Comparison of ENCODE assay signal across 7 mouse cellular contexts in genomic region chr15:77956404-77956901, GRCm38 (mm10). TPM values are rescaled to one million over a fixed set of nuclear protein-coding genes. Genes with fewer than 3 reads are reported as not detected.
DNase-seq lines count a peak whose midpoint lies in the region; ATAC-seq lines count a peak whose summit lies in the region.

Foxred2 (minus strand) TSS chr15:77956722.

- ATAC-seq in embryonic facial prominence, embryonic 12.5 days (ENCODE audit: insufficient number of reproducible peaks, insufficient read depth, low FRiP score, low TSS enrichment), result peak; percentile 88
- peak; percentile 92 for ATAC-seq in limb, embryonic 13.5 days (ENCODE audit: low FRiP score, low read depth)
- ATAC-seq in midbrain, embryonic 15.5 days (replicated peaks), result peak; percentile 95

- H3K4me2 ChIP-seq in embryonic facial prominence, embryonic 12.5 days (replicated peaks), result peak within 1 kb of the TSS; percentile 81
- H3K4me2 ChIP-seq in limb, embryonic 13.5 days (replicated peaks), result peak within 1 kb of the TSS; percentile 91
- H3K4me2 ChIP-seq in midbrain, embryonic 15.5 days, result peak within 1 kb of the TSS; percentile 73

- no peak within 1 kb of the TSS for H3K27ac ChIP-seq in embryonic facial prominence, embryonic 12.5 days
- no peak within 1 kb of the TSS; the same call in 1 of the 2 replicates for H3K27ac ChIP-seq in limb, embryonic 13.5 days
- peak within 1 kb of the TSS; percentile 68 for H3K27ac ChIP-seq in midbrain, embryonic 15.5 days

- peak within 1 kb of the TSS; percentile 55 for H3K4me3 ChIP-seq in embryonic facial prominence, embryonic 12.5 days
- peak within 1 kb of the TSS; percentile 54 for H3K4me3 ChIP-seq in limb, embryonic 13.5 days
- H3K4me3 ChIP-seq in midbrain, embryonic 15.5 days, result peak within 1 kb of the TSS; percentile 45

- H3K4me1 ChIP-seq in embryonic facial prominence, embryonic 12.5 days, result peaks cover 19% of the 10 kb centered on the region
- H3K4me1 ChIP-seq in limb, embryonic 13.5 days, result peaks cover 20% of the 10 kb centered on the region
- H3K4me1 ChIP-seq in midbrain, embryonic 15.5 days, result peaks cover 27% of the 10 kb centered on the region

- 1% methylated on average over 39 of the region's 39 CpGs for WGBS in embryonic facial prominence, embryonic 12.5 days
- under 1% methylated on average over 32 of the region's 39 CpGs for WGBS in limb, embryonic 13.5 days
- under 1% methylated on average over 39 of the region's 39 CpGs for whole genome bisulfite sequencing in midbrain, embryonic 15.5 days

- H3K36me3 ChIP-seq in embryonic facial prominence, embryonic 12.5 days, result peaks cover 41% of the 10 kb centered on the region
- H3K36me3 ChIP-seq in limb, embryonic 13.5 days, result peaks cover 51% of the 10 kb centered on the region
- H3K36me3 ChIP-seq in midbrain, embryonic 15.5 days (replicated peaks), result peaks cover 36% of the 10 kb centered on the region

- peak within 1 kb of the TSS; percentile 51 for H3K9ac ChIP-seq in embryonic facial prominence, embryonic 12.5 days
- H3K9ac ChIP-seq in limb, embryonic 13.5 days, result peak within 1 kb of the TSS; percentile 63
- peak within 1 kb of the TSS; percentile 52 for H3K9ac ChIP-seq in midbrain, embryonic 15.5 days

- DNase-seq in adrenal gland, postnatal 25 days, result peak; percentile 89
- DNase-seq in heart, adult 11 months, result peak; percentile 99
- DNase-seq in kidney, adult 18-20 months, result peak; percentile 75
- peak; percentile 59 to 91 for DNase-seq in spleen, postnatal 10 days (ENCODE audit: low spot score in 2 of 2)

- no peaks in the 10 kb centered on the region for H3K9me3 ChIP-seq in embryonic facial prominence, embryonic 12.5 days
- H3K9me3 ChIP-seq in limb, embryonic 13.5 days, result no peaks in the 10 kb centered on the region
- H3K9me3 ChIP-seq in midbrain, embryonic 15.5 days, result no peaks in the 10 kb centered on the region

- peaks cover 13% of the 10 kb centered on the region for H3K27me3 ChIP-seq in embryonic facial prominence, embryonic 12.5 days
- H3K27me3 ChIP-seq in limb, embryonic 13.5 days, result peaks cover 17% of the 10 kb centered on the region
- no peaks in the 10 kb centered on the region for H3K27me3 ChIP-seq in midbrain, embryonic 15.5 days (replicated peaks)

RNA-seq across cellular contexts. Expression of gene Foxred2, which starts in this region (rescaled TPM):
- 2.7 and 4.2 TPM in 2 replicates for total RNA-seq in adrenal gland, postnatal 25 days (2021)
- 8.1 and 8.6 TPM in 2 replicates for polyA plus RNA-seq in embryonic facial prominence, embryonic 12.5 days (2016; fragmentation: Nextera tagmentation; extraction: Ambion mirVana)
- polyA plus RNA-seq in limb, embryonic 13.5 days (2015; fragmentation: Nextera tagmentation; extraction: Ambion mirVana), result 6.2 and 6.9 TPM in 2 replicates
- 10.3 and 11.8 TPM in 2 replicates for polyA plus RNA-seq in midbrain, embryonic 15.5 days (2015; fragmentation: Nextera tagmentation; extraction: Ambion mirVana)
